Mouse (Mus musculus) kidney, adult 2 months (tissue): ENCODE data around the gene Zfp683. TPM values are rescaled to one million over a fixed set of nuclear protein-coding genes. Genes with fewer than 3 reads are reported as not detected.
A peak's percentile ranks its signal among the peaks of the same experiment; 100 is the strongest.

Experiments
- DNase-seq: peaks from one replicate; pipeline ENCODE4 v3.0.0; 2021
- H3K27ac ChIP-seq: fragments of 200-500 bp; 2 replicates; pipeline ENCODE4 v1.5.1; 2012; ENCODE audit warnings: low read depth, low read length, control low read depth, inconsistent platforms; ENCODE audit not compliant: insufficient read depth
- H3K27me3 ChIP-seq: fragments of 200-500 bp; replicated peaks from 2 replicates; pipeline ENCODE4 v1.6.1; 2012; ENCODE audit warnings: mild to moderate bottlenecking, moderate library complexity, low read length, inconsistent platforms; ENCODE audit not compliant: control insufficient read depth, insufficient read depth
- H3K36me3 ChIP-seq: fragments of 200-500 bp; 2 replicates; pipeline ENCODE4 v1.6.1; 2012; ENCODE audit warnings: mild to moderate bottlenecking, moderate library complexity, low read length, inconsistent platforms; ENCODE audit not compliant: control insufficient read depth, insufficient read depth
- H3K4me1 ChIP-seq: fragments of 200-500 bp; 2 replicates; pipeline ENCODE4 v1.6.1; 2011; ENCODE audit warnings: low read length; ENCODE audit not compliant: control insufficient read depth, insufficient read depth
- H3K4me3 ChIP-seq: fragments of 200-500 bp; 2 replicates; pipeline ENCODE4 v1.5.1; 2011; ENCODE audit warnings: mild to moderate bottlenecking, low read depth, low read length, control low read depth; ENCODE audit not compliant: insufficient read depth
- CTCF ChIP-seq: fragments of 200-500 bp; conservative IDR thresholded peaks from 2 replicates; pipeline ENCODE4 v1.5.1; 2011; ENCODE audit warnings: low read depth, mild to moderate bottlenecking, control low read depth, low read length, moderate library complexity, mixed read lengths; ENCODE audit not compliant: insufficient read depth, insufficient read length
- POLR2A ChIP-seq: fragments of 200-500 bp; IDR thresholded peaks from one replicate; pipeline ENCODE4 v1.6.1; 2011; ENCODE audit warnings: low read depth, low read length, control low read depth
- WGBS: fragments of 180-500 bp; shearing (Covaris S2); methylation state at CpG from one replicate; pipeline ENCODE4 v1.1.7; 2018; 5-methylcytosine and 5-hydroxymethylcytosine counted together
- polyA plus RNA-seq: library from polyadenylated mRNA; depleted of rRNA; stranded (reverse); fragments of >200 nt; gene quantifications from 2 replicates; pipeline ENCODE4 v1.2.3, GENCODE M21; 2012

Gene Zfp683
- polyA plus RNA-seq, 1 experiment: 0.81 TPM

DNA sequence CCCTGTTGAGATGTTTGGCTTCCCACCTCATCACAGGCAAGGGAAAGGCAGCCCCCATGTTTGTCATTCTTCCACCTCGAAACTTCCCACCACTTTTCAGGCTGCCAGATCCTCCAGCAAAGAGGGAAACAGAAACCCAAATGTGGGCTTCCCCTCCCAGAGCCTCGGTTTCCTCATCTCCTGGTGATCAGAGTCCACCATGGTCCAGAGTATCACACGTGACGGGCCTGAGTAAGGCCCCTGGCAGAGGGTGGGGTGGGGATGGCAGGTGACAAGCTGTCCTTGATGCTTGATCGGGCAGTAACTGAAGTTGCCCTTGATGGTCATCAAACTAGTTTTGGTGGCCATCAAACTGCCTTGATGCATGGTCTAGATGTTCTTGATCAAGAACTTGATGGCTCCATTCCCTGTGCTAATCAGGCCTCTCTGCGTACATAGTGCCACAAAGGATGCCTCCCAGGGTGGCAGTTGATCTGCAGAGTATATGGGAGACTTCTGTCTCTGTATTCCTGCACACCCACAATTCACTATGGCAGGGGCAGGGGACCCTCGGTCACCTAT lies 40.4 kb downstream of the Zfp683 start:
- no peak overlapping the region for H3K27ac ChIP-seq
- H3K4me3 ChIP-seq: peak overlapping the region; percentile 2; the same call in 1 of the 2 replicates
- no peaks in the 10 kb centered on the region for H3K4me1 ChIP-seq
- no peaks in the 10 kb centered on the region for H3K27me3 ChIP-seq
- TF ChIP-seq CTCF: no peak
- no peak for TF ChIP-seq POLR2A
- WGBS: 78% methylated on average over 7 of the region's 7 CpGs
- DNase-seq: no peak
- H3K36me3 ChIP-seq: no peaks in the 10 kb centered on the region

GRCm38 (mm10) chr4:134094923-134095547 lies 41.4 kb downstream of the Zfp683 start, which contains the start of gene Cd52:
Cd52 (minus strand) TSS chr4:134095082.
- TF ChIP-seq CTCF: no peak
- no peak for TF ChIP-seq POLR2A
- Histone ChIP-seq H3K4me3 (peak within 1 kb of the TSS; percentile 16; the same call in 1 of the 2 replicates), H3K36me3 (no peaks in the 10 kb centered on the region), H3K4me1 (no peaks in the 10 kb centered on the region), H3K27me3 (no peaks in the 10 kb centered on the region), H3K27ac (no peak within 1 kb of the TSS)
- DNase-seq: peak; percentile 40
- 77% methylated on average over 3 of the region's 3 CpGs for WGBS

- H3K36me3 ChIP-seq: no peaks in the 10 kb centered on the region
- WGBS: 89% methylated on average over 3 of the region's 3 CpGs
Observed at GRCm38 (mm10) chr4:134096120-134096519, 42.5 kb downstream of the Zfp683 start.

DNA sequence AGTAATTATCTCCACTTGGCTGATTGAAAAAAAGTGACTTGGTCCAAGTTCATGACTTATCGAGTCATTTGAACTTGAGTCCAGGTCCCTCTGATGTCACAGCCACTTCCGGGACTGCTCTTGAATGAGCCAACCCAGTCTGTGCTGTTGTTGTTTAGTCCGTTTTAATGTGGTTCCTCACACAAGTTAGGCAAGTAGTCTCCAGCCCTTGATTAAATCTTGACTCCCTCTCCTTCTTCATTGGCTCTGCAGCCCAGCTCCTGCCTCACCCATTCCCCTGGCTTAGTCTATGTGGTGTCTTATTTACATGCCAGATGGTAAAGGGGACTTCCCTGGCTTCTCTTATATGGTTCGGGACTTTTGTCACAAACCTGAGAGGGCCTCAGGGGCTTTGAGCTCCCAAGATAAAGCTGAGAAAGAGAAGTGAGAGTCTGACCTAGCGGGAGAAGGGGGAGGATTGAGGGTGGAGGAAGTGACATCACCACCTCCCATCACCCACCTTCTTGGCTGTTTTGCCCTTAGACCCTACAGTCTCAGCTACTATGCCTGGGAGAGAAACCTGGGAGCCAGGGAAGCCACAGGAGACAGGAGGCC lies 43.5 kb downstream of the Zfp683 start:
- Histone ChIP-seq H3K36me3 (no peaks in the 10 kb centered on the region), H3K4me1 (no peaks in the 10 kb centered on the region), H3K27ac (no peak overlapping the region), H3K27me3 (no peaks in the 10 kb centered on the region), H3K4me3 (no peak overlapping the region)
- TF ChIP-seq POLR2A: no peak
- TF ChIP-seq CTCF: no peak
- DNase-seq: peak; percentile 7
- WGBS: 71% methylated on average over 5 of the region's 5 CpGs

More at GRCm38 (mm10) chr4:134096120-134096519, 42.5 kb downstream of the Zfp683 start:
- no peaks in the 10 kb centered on the region for H3K4me1 ChIP-seq
- no peaks in the 10 kb centered on the region for H3K27me3 ChIP-seq
- TF ChIP-seq POLR2A: no peak
- no peak for TF ChIP-seq CTCF
- H3K4me3 ChIP-seq: no peak overlapping the region
- no peak for DNase-seq
- no peak overlapping the region for H3K27ac ChIP-seq

DNA sequence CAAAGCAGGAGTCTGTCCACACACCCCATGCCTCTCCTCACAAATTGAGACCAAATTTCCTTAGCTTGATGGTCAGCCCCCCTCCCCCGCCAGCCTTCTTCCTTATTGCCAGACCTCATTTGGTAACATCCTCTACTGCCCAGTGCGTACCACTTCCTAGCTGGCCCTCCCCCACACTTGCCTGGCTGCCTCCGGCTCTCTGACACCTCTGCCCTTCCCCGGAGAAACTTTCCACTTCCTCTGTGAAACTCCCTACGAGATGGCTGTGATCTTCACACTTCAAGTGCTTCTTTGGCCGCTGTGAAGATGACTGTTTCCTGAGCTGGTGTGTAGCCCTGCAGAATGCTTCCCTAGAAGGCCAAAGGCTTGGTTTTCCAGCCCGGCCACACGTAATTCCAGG lies 45.0 kb downstream of the Zfp683 start:
- H3K27me3 ChIP-seq: no peaks in the 10 kb centered on the region
- TF ChIP-seq POLR2A (no peak), CTCF (no peak)
- H3K4me3 ChIP-seq: no peak overlapping the region
- 30% methylated on average over 8 of the region's 8 CpGs for WGBS
- H3K27ac ChIP-seq: peak overlapping the region; percentile 26; the same call in 1 of the 2 replicates
- peak; percentile 54 for DNase-seq
- H3K36me3 ChIP-seq: no peaks in the 10 kb centered on the region
- no peaks in the 10 kb centered on the region for H3K4me1 ChIP-seq

GRCm38 (mm10) chr4:134100245-134100644 lies 46.6 kb downstream of the Zfp683 start:
- TF ChIP-seq CTCF (no peak), POLR2A (no peak)
- H3K36me3 ChIP-seq: no peaks in the 10 kb centered on the region
- no peak overlapping the region for H3K4me3 ChIP-seq
- no peak for DNase-seq
- H3K27ac ChIP-seq: no peak overlapping the region
- no peaks in the 10 kb centered on the region for H3K4me1 ChIP-seq
- 87% methylated on average over 4 of the region's 4 CpGs for WGBS
- no peaks in the 10 kb centered on the region for H3K27me3 ChIP-seq

GRCm38 (mm10) chr4:134101979-134102741 lies 48.5 kb downstream of the Zfp683 start, which contains the start of gene Ubxn11:
Ubxn11 (plus strand) TSS chr4:134102570.
- DNase-seq: peak; percentile 95
- WGBS: 19% methylated on average over 34 of the region's 34 CpGs
- Histone ChIP-seq H3K4me1 (no peaks in the 10 kb centered on the region), H3K4me3 (peak within 1 kb of the TSS; percentile 84), H3K27me3 (no peaks in the 10 kb centered on the region), H3K36me3 (no peaks in the 10 kb centered on the region), H3K27ac (no peak within 1 kb of the TSS)
- TF ChIP-seq CTCF (no peak), POLR2A (no peak)
